Mouse (Mus musculus): ENCODE data around the gene Rab11fip4. TPM values are rescaled to one million over a fixed set of nuclear protein-coding genes. Genes with fewer than 3 reads are reported as not detected.

Rab11fip4 gene
- polyA plus RNA-seq, 1 experiment from 2014 or later, result 5.5 TPM

GRCm38 (mm10) chr11:79707084-79707483 lies 116.1 kb downstream of the Rab11fip4 start:
- ATAC-seq (ENCODE audit: insufficient number of reproducible peaks, low FRiP score, low TSS enrichment, low read depth), result no peak
- Histone ChIP-seq H3K9ac (no peak overlapping the region), H3K4me3 (no peak overlapping the region), H3K4me1 (peaks cover 43% of the 10 kb centered on the region), H3K36me3 (no peaks in the 10 kb centered on the region), H3K27me3 (peaks cover 18% of the 10 kb centered on the region), H3K9me3 (no peaks in the 10 kb centered on the region), H3K4me2 (no peak overlapping the region), H3K27ac (no peak overlapping the region)
- 81% methylated on average over 3 of the region's 3 CpGs for WGBS

- Histone ChIP-seq H3K9me3 (no peaks in the 10 kb centered on the region), H3K27me3 (peaks cover 28% of the 10 kb centered on the region), H3K4me1 (peaks cover 52% of the 10 kb centered on the region), H3K9ac (peak overlapping the region; percentile 72), H3K4me2 (peak overlapping the region; percentile 97), H3K27ac (peak overlapping the region; percentile 82), H3K36me3 (no peaks in the 10 kb centered on the region), H3K4me3 (peak overlapping the region; percentile 77)
- 1% methylated on average over 97 of the region's 106 CpGs for WGBS
- ATAC-seq (ENCODE audit: insufficient number of reproducible peaks, low FRiP score, low TSS enrichment, low read depth), result peak; percentile 84
Observed at GRCm38 (mm10) chr11:79710868-79711765, 120.1 kb downstream of the Rab11fip4 start.

GRCm38 (mm10) chr11:79711766-79712369 lies 120.9 kb downstream of the Rab11fip4 start:
- Histone ChIP-seq H3K9ac (peak overlapping the region; percentile 72), H3K4me1 (peaks cover 59% of the 10 kb centered on the region), H3K4me2 (peak overlapping the region; percentile 97), H3K9me3 (no peaks in the 10 kb centered on the region), H3K27ac (peak overlapping the region; percentile 82), H3K4me3 (peak overlapping the region; percentile 77), H3K36me3 (no peaks in the 10 kb centered on the region), H3K27me3 (peaks cover 28% of the 10 kb centered on the region)
- ATAC-seq (ENCODE audit: insufficient number of reproducible peaks, low FRiP score, low TSS enrichment, low read depth), result no peak
- under 1% methylated on average over 46 of the region's 46 CpGs for WGBS

GRCm38 (mm10) chr11:79713184-79713583 lies 122.2 kb downstream of the Rab11fip4 start:
- H3K9ac ChIP-seq, result no peak overlapping the region
- no peaks in the 10 kb centered on the region for H3K36me3 ChIP-seq
- H3K4me3 ChIP-seq, result peak overlapping the region; percentile 77
- H3K9me3 ChIP-seq, result no peaks in the 10 kb centered on the region
- H3K4me1 ChIP-seq, result peaks cover 72% of the 10 kb centered on the region
- WGBS, result 47% methylated on average over 6 of the region's 6 CpGs
- peak overlapping the region; percentile 97; the same call in 1 of the 2 replicates for H3K4me2 ChIP-seq
- no peak for ATAC-seq (ENCODE audit: insufficient number of reproducible peaks, low FRiP score, low TSS enrichment, low read depth)
- H3K27me3 ChIP-seq, result peaks cover 28% of the 10 kb centered on the region
- 0 out of 2 replicates have a peak overlapping the region, but pooled peaks have one; percentile 24 for H3K27ac ChIP-seq

GRCm38 (mm10) chr11:79713678-79714077 lies 122.7 kb downstream of the Rab11fip4 start:
- no peak overlapping the region for H3K27ac ChIP-seq
- H3K9me3 ChIP-seq, result no peaks in the 10 kb centered on the region
- peak overlapping the region; percentile 77; the same call in 1 of the 2 replicates for H3K4me3 ChIP-seq
- WGBS, result 41% methylated on average over 4 of the region's 4 CpGs
- H3K27me3 ChIP-seq, result peaks cover 28% of the 10 kb centered on the region
- ATAC-seq (ENCODE audit: insufficient number of reproducible peaks, low FRiP score, low TSS enrichment, low read depth), result no peak
- H3K9ac ChIP-seq, result no peak overlapping the region
- H3K36me3 ChIP-seq, result no peaks in the 10 kb centered on the region
- H3K4me1 ChIP-seq, result peaks cover 76% of the 10 kb centered on the region
- H3K4me2 ChIP-seq, result peak overlapping the region; percentile 97; the same call in 1 of the 2 replicates

GRCm38 (mm10) chr11:79714082-79714742 lies 123.2 kb downstream of the Rab11fip4 start:
- no peaks in the 10 kb centered on the region for H3K36me3 ChIP-seq
- H3K27ac ChIP-seq, result no peak overlapping the region
- H3K4me3 ChIP-seq, result no peak overlapping the region
- H3K4me2 ChIP-seq, result no peak overlapping the region
- WGBS, result 74% methylated on average over 13 of the region's 13 CpGs
- peaks cover 76% of the 10 kb centered on the region for H3K4me1 ChIP-seq
- H3K9ac ChIP-seq, result no peak overlapping the region
- no peaks in the 10 kb centered on the region for H3K9me3 ChIP-seq
- no peak for ATAC-seq (ENCODE audit: insufficient number of reproducible peaks, low FRiP score, low TSS enrichment, low read depth)
- H3K27me3 ChIP-seq, result peaks cover 24% of the 10 kb centered on the region

GRCm38 (mm10) chr11:79714743-79715110 lies 123.7 kb downstream of the Rab11fip4 start:
- H3K9me3 ChIP-seq, result no peaks in the 10 kb centered on the region
- WGBS, result 78% methylated on average over 6 of the region's 6 CpGs
- H3K4me2 ChIP-seq, result no peak overlapping the region
- H3K27ac ChIP-seq, result no peak overlapping the region
- peaks cover 18% of the 10 kb centered on the region for H3K27me3 ChIP-seq
- H3K4me3 ChIP-seq, result no peak overlapping the region
- no peak overlapping the region for H3K9ac ChIP-seq
- H3K36me3 ChIP-seq, result no peaks in the 10 kb centered on the region
- peaks cover 75% of the 10 kb centered on the region for H3K4me1 ChIP-seq
- no peak for ATAC-seq (ENCODE audit: insufficient number of reproducible peaks, low FRiP score, low TSS enrichment, low read depth)

- WGBS, result 74% methylated on average over 8 of the region's 8 CpGs
- H3K4me2 ChIP-seq, result no peak overlapping the region
- H3K27ac ChIP-seq, result no peak overlapping the region
- H3K4me3 ChIP-seq, result no peak overlapping the region
- H3K4me1 ChIP-seq, result peaks cover 70% of the 10 kb centered on the region
- no peak for ATAC-seq (ENCODE audit: insufficient number of reproducible peaks, low FRiP score, low TSS enrichment, low read depth)
- H3K9ac ChIP-seq, result no peak overlapping the region
- peaks cover 14% of the 10 kb centered on the region; the same call in 1 of the 2 replicates for H3K27me3 ChIP-seq
- H3K36me3 ChIP-seq, result no peaks in the 10 kb centered on the region
- no peaks in the 10 kb centered on the region for H3K9me3 ChIP-seq
Observed at GRCm38 (mm10) chr11:79715316-79715715, 124.3 kb downstream of the Rab11fip4 start.

- Histone ChIP-seq H3K9me3 (no peaks in the 10 kb centered on the region), H3K9ac (no peak overlapping the region), H3K4me3 (no peak overlapping the region), H3K27me3 (peaks cover 9% of the 10 kb centered on the region; the same call in 1 of the 2 replicates), H3K36me3 (no peaks in the 10 kb centered on the region), H3K4me2 (no peak overlapping the region), H3K27ac (no peak overlapping the region), H3K4me1 (peaks cover 65% of the 10 kb centered on the region)
- WGBS, result 80% methylated on average over 6 of the region's 6 CpGs
- no peak for ATAC-seq (ENCODE audit: insufficient number of reproducible peaks, low FRiP score, low TSS enrichment, low read depth)
Observed at GRCm38 (mm10) chr11:79715733-79716452, 124.9 kb downstream of the Rab11fip4 start.

GRCm38 (mm10) chr11:79716453-79716749 lies 125.4 kb downstream of the Rab11fip4 start:
- H3K27ac ChIP-seq, result no peak overlapping the region
- no peaks in the 10 kb centered on the region for H3K36me3 ChIP-seq
- H3K4me1 ChIP-seq, result peaks cover 63% of the 10 kb centered on the region
- H3K27me3 ChIP-seq, result peaks cover 9% of the 10 kb centered on the region; the same call in 1 of the 2 replicates
- 75% methylated on average over 2 of the region's 2 CpGs for WGBS
- H3K4me3 ChIP-seq, result no peak overlapping the region
- H3K9me3 ChIP-seq, result no peaks in the 10 kb centered on the region
- no peak overlapping the region for H3K4me2 ChIP-seq
- ATAC-seq (ENCODE audit: insufficient number of reproducible peaks, low FRiP score, low TSS enrichment, low read depth), result no peak
- H3K9ac ChIP-seq, result no peak overlapping the region

GRCm38 (mm10) chr11:79717271-79717670 lies 126.3 kb downstream of the Rab11fip4 start:
- no peak for ATAC-seq (ENCODE audit: insufficient number of reproducible peaks, low FRiP score, low TSS enrichment, low read depth)
- H3K9ac ChIP-seq, result no peak overlapping the region

More at GRCm38 (mm10) chr11:79717271-79717670, 126.3 kb downstream of the Rab11fip4 start:
- Histone ChIP-seq H3K27me3 (peaks cover 9% of the 10 kb centered on the region; the same call in 1 of the 2 replicates), H3K4me2 (no peak overlapping the region), H3K27ac (no peak overlapping the region), H3K9me3 (no peaks in the 10 kb centered on the region), H3K36me3 (no peaks in the 10 kb centered on the region), H3K4me3 (no peak overlapping the region), H3K4me1 (peaks cover 54% of the 10 kb centered on the region)
- 67% methylated on average over 3 of the region's 3 CpGs for WGBS

Data from limb, embryonic 15.5 days (tissue).